10 mouse cellular contexts compared by ENCODE assay signal in genomic region chr2:12317343-12317742, GRCm38 (mm10). TPM values are rescaled to one million over a fixed set of nuclear protein-coding genes. Genes with fewer than 3 reads are reported as not detected.
DNase-seq lines count a peak whose midpoint lies in the region; ATAC-seq lines count a peak whose summit lies in the region.
"Had no signal": no experiment of that assay in that cellular context is flagged by ENCODE, and none has a peak within 500 bp of the region (broad histone marks: within the 10 kb centered on the region; RNA-seq: fewer than 3 reads in every experiment).

No protein-coding gene starts in this region.

- peak; percentile 52 for DNase-seq in layer of hippocampus, adult 9-11 months
- no peak for DNase-seq in layer of hippocampus, adult 11-12 months (ENCODE audit: low spot score)
- DNase-seq in brain, adult 2 months (ENCODE audit: low read depth, low spot score), result peak; percentile 41
- peak; percentile 37 to 69 for DNase-seq in spleen, postnatal 4 days (ENCODE audit: low spot score in 2 of 2)
- DNase-seq in right cerebral cortex, postnatal 25 days, result no peak
- no peak for DNase-seq in embryo, embryonic 10.5 days (ENCODE audit: low spot score)

- H3K4me2 ChIP-seq in liver, embryonic 16.5 days (ENCODE audit: low read depth, low read length), result no peak overlapping the region
- H3K4me2 ChIP-seq: hindbrain, embryonic 15.5 days; stomach, embryonic 15.5 days had no signal

- 43% methylated on average over 5 of the region's 5 CpGs for WGBS in liver, embryonic 16.5 days (ENCODE audit: insufficient replicate concordance)

- H3K9me3 ChIP-seq in liver, embryonic 16.5 days (replicated peaks; ENCODE audit: control insufficient read depth, low read length), result no peaks in the 10 kb centered on the region
- H3K9me3 ChIP-seq: hindbrain, embryonic 15.5 days; stomach, embryonic 15.5 days had no signal

- no peaks in the 10 kb centered on the region for H3K36me3 ChIP-seq in liver, embryonic 16.5 days (ENCODE audit: control insufficient read depth, insufficient read depth)
- H3K36me3 ChIP-seq: hindbrain, embryonic 15.5 days; stomach, embryonic 15.5 days had no signal

- H3K4me1 ChIP-seq in liver, embryonic 16.5 days (ENCODE audit: control insufficient read depth, low read depth, low read length), result no peaks in the 10 kb centered on the region
- H3K4me1 ChIP-seq: hindbrain, embryonic 15.5 days had no signal

- H3K27me3 ChIP-seq in liver, embryonic 16.5 days (ENCODE audit: control insufficient read depth, insufficient read depth, low read depth, low read length), result no peaks in the 10 kb centered on the region
- H3K27me3 ChIP-seq: hindbrain, embryonic 15.5 days; stomach, embryonic 15.5 days had no signal

- H3K27ac ChIP-seq in liver, embryonic 16.5 days (ENCODE audit: low read length), result no peak overlapping the region
- H3K27ac ChIP-seq: hindbrain, embryonic 15.5 days; left cerebral cortex, adult 2 months; stomach, embryonic 15.5 days had no signal

- no peak overlapping the region for H3K4me3 ChIP-seq in liver, embryonic 16.5 days (ENCODE audit: low read depth, low read length)
- H3K4me3 ChIP-seq: hindbrain, embryonic 15.5 days; left cerebral cortex, adult 2 months; stomach, embryonic 15.5 days had no signal

- no peak overlapping the region for H3K9ac ChIP-seq in liver, embryonic 16.5 days (ENCODE audit: low read depth, low read length)
- H3K9ac ChIP-seq: hindbrain, embryonic 15.5 days; stomach, embryonic 15.5 days had no signal

- ATAC-seq in liver, embryonic 16.5 days (ENCODE audit: low read depth), result peak; percentile 48

RNA-seq across cellular contexts. Expression of gene Itga8, which starts 15.6 kb away (rescaled TPM):
- 2.6 and 2.7 TPM in 2 replicates for polyA plus RNA-seq in liver, embryonic 16.5 days (2015; fragmentation: Nextera tagmentation; extraction: Ambion mirVana)

Comparison
In these comparisons a context has a peak if more than half of its experiments do, and no peak if none do; other contexts are left out.
1. DNase-seq: peak in layer of hippocampus, adult 9-11 months (single experiment), brain, adult 2 months (single experiment) and spleen, postnatal 4 days (2 of 2); none in layer of hippocampus, adult 11-12 months (single experiment), right cerebral cortex, postnatal 25 days (single experiment) and embryo, embryonic 10.5 days (single experiment).